Mouse (Mus musculus): Measurements from ENCODE around the gene P4hb.

DNA sequence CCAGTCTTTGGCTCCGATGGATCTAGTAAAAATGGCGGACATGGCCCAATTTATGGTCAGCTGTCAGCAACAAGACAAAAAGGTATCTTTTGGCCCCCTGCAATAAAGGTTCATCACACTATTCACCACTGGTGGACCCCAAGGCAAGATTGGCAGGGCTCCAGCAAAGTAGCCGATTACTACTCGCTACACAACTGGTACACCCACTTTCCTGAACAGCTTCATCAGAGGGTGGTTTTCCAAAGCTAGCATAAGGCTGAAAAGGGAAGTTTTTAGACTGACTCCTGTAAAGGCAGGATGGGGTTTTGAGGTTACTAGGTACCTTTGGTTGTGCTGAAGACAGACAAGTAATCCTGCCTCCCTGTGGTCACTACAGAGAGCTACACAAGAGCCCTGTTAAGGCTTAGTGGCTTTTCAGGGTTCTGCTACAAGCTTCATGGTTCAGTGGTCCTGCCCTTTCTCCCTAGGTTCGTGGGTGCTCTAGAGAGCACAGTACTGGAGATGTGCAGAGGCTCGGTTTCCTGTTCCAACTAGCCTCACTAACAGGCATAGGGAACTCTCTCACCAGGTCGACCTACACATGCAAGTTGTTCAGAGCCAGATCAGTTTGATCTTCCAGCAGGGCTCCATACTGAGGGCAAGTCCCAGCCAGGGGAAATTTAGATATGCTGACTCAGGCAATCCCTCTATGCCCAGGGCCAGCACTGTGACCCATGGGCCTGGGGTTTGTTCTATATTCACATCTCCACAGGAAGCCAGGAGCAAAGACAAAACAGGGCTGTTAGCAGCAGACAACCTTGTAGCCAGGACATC is 4.4 kb upstream of the P4hb start:
- TF ChIP-seq POLR2A (IDR thresholded peaks at IDR 0.05; ENCODE audit: insufficient read depth, low read length) (no peak), CTCF (IDR thresholded peaks at IDR 0.05; ENCODE audit: low read depth, low read length) (no peak)
